Mouse (Mus musculus) cerebellum, postnatal 36 days (tissue): ENCODE measurements around the gene Gng7.

Experiments
- DNase-seq, 2 experiments: peaks; one replicate each; pipeline ENCODE4 v3.0.0; 2021 to 2022; ENCODE audit warnings: mixed read lengths in 2 of 2

Gng7 gene

DNA sequence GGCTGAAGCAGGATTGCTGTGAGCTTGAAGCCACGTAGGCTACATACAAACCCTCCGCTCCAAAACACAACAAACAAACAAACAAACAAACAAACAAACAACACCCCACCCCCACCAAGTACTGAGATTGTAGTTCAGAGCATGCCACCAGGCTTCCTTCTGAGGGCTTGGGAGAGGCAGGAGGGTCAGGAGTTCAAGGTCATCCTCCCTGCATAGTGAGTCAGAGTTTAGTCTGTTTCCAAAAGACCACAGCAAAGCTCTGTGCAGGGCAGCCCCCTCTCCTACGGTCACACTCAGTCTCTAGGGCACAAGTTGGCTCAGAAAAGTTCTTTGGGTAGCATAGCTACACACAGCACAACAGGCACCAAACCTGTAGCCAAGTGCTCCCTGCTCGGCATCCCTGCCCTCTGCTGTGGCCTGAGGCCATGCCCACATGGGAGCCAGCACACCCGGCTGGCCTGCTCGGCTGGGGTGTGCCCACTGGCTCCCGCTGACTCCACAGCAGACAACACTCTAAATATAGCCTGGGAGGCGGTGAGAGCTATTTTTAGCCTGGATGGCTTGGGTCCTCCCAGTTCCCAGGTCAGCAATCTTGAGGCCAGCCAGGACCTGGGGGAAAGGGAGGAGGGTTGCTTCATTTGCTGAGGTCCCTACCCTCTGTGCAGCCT is 74.3 kb downstream of the Gng7 start:
- no peak for DNase-seq

DNA sequence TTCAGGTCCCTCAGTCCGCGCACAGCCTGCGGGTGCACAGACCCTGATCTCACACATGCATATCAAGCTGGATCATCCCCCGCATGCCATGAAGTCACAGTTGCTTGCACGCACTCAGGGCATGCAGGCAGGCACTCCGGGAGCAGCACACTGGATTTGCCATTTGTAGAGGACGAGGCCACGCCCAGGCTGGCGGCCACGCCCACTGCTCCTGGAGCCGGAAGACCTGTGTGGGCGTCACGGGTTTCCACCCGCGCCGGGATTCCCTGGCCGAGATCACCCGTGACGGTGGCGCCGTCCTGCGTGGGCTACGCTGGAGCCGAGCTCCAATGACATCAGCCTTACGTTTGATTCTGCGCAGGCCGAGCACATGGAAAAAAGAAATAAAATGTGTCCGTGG is 75.1 kb downstream of the Gng7 start:
- peak; percentile 72 to 77 for DNase-seq

DNA sequence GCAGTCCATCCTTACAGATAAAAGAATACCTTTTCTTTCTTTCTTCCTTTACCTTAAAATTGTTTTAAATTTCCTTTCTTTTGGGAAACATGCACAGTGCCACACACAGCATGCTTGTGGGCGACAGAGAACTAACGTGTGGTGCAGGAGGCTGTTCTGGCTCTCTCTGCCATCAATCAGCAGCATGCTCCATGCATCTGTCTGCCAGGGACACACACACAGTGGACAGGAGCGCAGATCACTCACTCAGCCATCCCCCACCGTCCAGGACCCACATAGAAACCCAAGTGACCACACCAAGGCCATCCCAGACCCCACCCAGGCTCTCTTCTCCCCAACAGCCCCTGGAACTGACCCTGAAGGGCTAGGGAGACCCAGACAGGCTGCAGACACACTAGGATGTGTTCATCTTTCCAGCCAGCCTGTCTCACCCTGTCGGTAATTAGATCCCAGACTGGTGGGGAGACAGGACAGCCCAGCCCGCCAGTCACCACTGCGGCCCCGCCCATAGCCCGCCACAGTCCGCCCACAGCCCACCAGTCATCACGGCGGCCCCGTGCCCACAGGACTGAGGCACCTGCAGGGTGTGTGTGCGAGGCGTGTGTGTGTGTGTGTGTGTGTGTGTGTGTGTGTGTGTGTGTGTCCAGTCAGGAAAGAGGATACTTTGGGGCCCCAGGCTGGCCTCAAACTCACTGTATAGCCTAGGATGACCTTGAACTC is 75.8 kb downstream of the Gng7 start:
- DNase-seq: no peak

- DNase-seq: peak in 1 of 2 experiments; percentile 43
Measured at GRCm38 (mm10) chr10:80937646-80938045, 77.1 kb downstream of the Gng7 start.

GRCm38 (mm10) chr10:80936810-80937164 is 78.0 kb downstream of the Gng7 start:
- DNase-seq: no peak

DNA sequence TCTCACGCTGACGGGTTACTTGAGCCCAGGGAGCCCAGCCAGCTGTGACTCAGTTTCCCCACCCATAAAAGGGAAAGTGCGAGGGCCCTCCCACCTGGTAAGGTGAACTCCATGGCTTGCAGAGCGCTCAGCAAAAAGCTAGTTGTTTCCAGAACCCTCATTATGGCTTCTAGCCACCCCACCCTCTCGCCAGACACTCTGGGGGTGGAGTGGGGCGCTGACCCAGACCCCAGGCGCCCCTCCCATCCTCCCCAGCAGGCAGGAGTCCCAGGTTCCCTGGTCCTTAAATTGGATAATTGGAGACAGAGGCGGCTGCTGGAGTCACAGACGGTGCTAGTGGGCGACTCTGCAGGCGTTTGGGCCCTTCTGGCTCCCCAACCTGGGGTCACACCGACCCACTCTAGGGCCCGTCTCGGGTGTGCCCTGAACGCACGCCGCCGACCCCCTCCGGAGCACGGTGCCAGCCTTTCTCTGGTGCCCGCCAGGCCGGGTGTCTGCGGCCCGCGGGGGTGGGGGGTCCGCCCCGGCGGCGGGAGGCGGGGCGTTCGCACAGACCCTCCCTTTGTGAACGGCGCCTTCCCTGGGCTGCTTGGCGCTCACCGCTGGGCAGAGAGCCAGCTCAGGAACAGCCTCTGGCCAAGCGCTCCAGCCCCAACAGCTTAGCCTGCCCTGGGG is 78.5 kb downstream of the Gng7 start:
- peak; percentile 58 to 72 for DNase-seq

- no peak for DNase-seq
Measured at GRCm38 (mm10) chr10:80935698-80936097, 79.0 kb downstream of the Gng7 start.

DNA sequence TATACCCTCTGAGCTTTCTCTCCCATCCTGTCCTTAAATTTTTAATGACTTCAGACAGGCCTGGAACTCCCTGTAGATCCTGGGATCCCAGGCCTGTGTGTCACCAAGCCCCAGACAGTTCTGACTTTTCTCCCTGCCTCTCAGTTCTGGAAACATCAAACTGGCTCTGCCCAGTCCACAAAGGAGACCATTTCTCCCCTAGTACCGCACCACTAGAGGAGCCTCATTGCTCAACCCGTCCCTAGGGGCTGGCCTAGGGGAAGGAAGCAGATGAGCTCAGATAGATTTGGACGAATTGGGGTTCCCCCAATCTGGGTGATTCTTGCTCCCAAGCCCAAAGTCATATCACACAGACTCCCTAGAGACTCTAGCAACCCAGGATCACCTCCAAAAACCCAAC is 79.5 kb downstream of the Gng7 start:
- DNase-seq: no peak

DNA sequence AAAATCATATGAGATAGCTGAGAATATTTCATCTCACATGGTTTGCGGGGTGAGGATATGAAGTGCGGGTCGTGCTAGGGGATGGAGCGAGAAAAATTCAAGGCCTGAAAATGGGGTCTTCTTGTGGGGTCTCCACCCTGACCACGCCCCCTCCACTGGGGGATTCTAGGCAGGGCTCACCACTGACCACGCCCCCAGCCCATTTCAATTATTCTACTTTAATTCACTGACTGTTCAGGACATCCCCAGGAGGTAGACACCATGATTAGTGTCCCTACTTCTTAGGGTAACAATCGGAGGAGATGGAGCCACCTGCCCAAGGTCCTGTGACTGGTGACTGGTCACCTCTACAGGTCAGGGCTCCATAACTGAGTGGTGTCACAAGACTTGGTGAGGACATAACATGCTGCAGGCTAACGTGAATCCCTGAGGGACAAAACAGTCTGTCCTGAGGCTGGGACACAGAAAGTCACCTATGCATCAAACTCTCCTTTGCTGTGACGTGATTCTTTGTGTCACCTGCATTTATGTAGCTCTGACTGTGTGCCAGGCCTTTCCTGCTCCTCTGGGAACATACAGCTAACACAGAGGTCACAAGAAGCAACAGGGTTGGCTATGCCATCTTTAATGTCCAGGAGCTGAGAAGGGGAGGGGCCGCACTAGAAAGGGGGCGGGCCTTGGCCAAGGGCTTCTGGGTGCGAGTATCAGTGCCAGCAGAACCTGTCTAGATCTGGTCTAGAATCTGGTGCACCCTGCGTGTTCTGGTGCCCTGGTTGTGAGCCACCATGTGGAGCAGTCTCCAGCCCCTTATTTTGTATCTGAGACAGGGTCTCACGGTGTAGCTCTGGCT is 80.4 kb downstream of the Gng7 start:
- no peak for DNase-seq

GRCm38 (mm10) chr10:80933421-80933979 is 81.2 kb downstream of the Gng7 start:
- no peak for DNase-seq

DNA sequence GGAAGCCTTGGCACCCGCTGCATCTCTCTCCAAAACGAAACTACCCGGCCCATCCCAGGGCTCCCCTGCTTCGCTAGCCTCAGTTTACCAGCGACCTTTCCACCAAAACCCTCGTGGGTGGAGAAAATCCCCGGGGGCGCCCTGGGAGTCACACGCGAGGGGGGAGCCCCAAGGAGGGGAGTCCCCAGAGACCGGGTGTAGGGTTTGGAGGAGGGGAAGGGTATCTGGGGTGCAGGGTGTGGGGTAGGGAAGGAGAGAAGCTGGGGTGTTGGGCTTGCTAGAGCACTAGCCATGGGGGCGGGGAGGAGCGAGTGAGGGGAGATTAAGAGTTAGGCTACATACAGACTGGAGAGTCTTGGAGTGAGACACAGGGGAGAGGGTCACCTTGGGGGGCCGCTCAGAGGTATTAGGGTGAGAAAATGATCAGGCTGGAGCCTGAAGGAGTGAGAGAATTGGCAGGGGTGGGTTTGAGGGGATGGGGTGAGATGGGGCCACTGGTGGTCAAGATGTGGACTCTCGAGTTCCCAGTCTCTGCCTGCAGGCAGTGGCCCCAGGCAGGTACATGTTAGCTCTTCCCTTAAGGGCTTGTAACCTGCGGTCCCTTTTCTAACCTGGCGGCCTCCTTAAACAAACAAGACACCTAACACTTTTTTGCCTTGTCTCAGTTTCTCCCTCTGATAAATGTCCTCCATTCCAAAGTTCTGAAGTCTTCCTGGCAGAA is 81.9 kb downstream of the Gng7 start:
- no peak for DNase-seq

DNA sequence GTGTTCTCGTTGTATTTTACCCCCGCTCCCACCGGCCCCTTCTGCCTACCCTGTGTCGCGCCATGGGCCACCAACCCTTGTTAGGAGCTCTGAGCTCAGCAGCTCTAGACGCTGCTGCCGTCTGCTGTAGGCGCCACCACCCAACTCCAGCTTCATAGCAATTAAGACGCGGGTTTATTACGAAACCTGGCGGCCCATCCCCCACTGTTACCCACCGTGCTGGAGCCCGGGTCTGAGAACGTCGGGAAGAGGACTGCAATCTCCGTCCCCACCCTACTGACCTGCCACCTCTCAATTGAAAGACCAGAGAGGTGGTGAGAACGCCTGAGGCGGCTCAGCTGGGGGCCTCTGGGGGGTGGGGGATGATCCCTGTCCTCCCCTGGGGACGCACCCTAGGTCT is 82.5 kb downstream of the Gng7 start:
- DNase-seq: no peak

GRCm38 (mm10) chr10:80931695-80932094 is 83.0 kb downstream of the Gng7 start:
- no peak for DNase-seq

DNA sequence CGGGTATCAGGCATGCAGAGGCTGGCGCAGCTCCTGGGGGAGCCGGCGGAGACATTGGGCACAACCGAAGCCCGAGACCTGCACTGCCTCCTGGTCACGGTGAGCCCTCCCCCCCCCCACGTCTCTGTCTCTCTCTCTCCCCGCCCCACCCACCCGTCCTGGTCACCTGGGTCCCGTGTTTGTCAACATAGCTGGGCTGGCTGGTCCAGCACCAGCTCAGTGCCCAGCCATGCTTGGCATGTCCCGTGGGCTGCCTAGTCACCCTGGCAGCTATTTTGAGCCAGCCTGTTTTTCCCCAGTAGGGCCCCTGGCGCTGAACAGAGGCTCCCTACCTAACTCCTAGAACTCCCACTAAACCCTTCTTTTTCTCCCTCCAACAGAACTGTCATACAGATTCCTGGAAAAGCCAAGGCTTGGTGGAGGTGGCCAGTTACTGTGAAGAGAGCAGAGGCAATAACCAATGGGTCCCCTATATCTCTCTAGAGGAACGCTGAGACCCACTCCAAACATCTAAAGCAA is 83.5 kb downstream of the Gng7 start:
- peak; percentile 47 to 50 for DNase-seq

DNA sequence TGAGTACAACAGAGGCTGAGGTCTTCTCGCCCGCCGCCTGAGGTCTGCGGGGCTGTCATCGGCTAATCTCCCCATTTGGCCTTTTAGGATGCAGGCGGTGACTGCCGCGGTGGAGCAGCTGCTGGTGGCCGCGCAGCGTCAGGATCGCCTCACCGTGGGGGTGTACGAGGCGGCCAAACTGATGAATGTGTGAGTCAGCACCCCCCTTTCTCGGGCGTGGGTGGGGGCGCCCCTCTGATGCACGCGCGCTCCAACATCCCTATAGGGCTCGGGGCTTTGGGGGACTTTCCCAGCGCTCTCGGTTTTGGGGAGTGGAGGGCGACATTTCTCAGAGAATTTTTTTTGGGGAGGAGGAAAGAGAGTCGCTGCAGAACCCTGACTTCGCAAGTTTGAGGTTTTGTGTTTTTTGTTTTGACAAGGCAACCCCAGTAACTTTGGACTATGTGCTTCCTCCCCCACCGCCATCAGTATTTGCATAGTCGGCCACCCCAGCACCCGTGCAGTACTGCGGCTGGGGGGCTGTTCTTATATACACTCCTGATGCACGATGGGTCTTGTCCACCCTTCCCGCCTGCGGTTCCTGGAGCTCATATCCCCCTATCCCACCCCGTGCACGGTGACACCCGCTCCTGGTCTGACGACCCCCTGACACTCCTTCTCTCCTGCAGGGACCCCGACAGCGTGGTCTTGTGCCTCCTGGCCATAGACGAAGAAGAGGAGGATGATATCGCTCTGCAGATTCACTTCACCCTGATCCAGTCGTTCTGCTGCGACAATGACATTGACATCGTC is 84.2 kb downstream of the Gng7 start:
- DNase-seq: peak; percentile 55 to 69

GRCm38 (mm10) chr10:80929299-80930226 is 85.2 kb downstream of the Gng7 start, which contains the start of gene Gadd45b:
Gadd45b (plus strand) TSS chr10:80930073.
- peak; percentile 98 to 99 for DNase-seq

DNA sequence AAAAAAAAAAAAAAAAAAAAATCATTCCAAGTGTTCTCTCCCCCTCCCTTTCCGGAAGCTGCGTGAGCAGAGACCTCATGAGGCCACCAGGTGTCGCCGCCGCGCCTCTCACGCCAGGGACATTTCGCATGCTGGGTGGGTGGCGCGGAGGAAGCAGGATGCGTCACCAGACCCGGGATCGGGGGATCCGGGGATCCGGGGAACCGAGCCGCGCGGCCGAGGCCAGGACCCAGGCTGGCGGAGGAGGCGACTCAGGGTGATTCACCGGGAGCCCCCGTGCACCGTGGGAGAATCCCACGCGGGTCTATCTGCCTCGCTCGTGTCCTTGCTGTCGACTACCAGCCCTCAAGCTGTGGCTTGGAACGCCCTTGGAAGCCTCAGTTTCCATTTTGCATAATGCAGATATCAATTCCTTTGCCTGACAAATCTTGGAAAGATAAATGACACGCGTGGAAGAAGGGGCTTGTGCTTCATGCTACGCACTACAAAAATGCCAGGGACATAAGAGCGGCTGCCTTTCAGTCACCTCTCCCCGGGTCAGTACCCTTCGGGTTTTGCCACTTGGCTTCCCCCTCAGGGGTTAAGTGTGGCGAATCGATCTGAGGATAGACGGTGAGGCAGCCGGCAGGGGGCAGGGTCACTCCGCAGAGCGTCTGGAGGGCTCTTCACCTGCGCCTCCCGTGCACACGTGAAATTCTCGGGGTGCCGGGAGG is 86.0 kb downstream of the Gng7 start:
- DNase-seq: peak; percentile 94 to 95

GRCm38 (mm10) chr10:80925472-80925871 is 89.3 kb downstream of the Gng7 start:
- DNase-seq: no peak

DNA sequence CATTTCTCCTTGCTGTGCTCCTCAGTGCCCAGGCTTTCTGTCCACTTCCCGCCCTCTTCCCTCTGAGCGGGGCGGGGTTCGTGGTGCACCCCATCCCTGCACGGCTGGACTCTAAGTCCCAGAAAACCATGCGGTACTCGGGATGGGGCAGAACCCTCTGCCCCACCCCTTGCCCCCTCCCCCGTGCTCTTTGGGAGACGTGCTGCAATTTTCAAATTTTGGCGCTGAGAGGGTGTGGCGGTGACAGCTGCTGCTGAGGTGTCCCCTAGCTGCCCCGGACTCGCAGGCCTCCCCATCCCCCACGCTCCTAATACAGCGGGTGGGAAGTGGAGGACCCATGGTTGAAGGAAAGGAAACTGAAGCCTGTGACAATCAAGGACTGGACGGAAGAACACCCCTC is 92.8 kb downstream of the Gng7 start:
- no peak for DNase-seq
